Mouse (Mus musculus) layer of hippocampus, postnatal 25 days (tissue): ENCODE data around the gene Zbtb24. TPM values are rescaled to one million over a fixed set of nuclear protein-coding genes. Genes with fewer than 3 reads are reported as not detected.
"Not testable (repeated sequence)": the region's sequence is repeated elsewhere in the genome, so short reads cannot be mapped to it uniquely, and the experiment has no call there.

Source experiments
- DNase-seq, 2 experiments: peaks; one replicate each; pipeline ENCODE4 v3.0.0; 2022; ENCODE audit warnings: mixed read lengths in 2 of 2, low spot score in 1 of 2; ENCODE audit errors: extremely low spot score in 1 of 2
- total RNA-seq, 2 experiments: library from RNA; stranded (reverse); gene quantifications; 2 replicates each; pipeline ENCODE4 v1.2.3; 2021

Gene Zbtb24
- total RNA-seq: 10 to 100 TPM; 17.1 to 24.3 TPM

GRCm38 (mm10) chr10:41450137-41450670 lies at the start of gene Zbtb24:
Zbtb24 (plus strand) TSS chr10:41450383.
- peak; percentile 84 to 85 for DNase-seq

GRCm38 (mm10) chr10:41401097-41401496 lies 49.1 kb upstream of the Zbtb24 start:
- DNase-seq: no peak

GRCm38 (mm10) chr10:41403364-41403763 lies 46.8 kb upstream of the Zbtb24 start:
- no peak for DNase-seq

- DNase-seq: peak in 1 of 2 experiments; percentile 22
These were observed 46.1 kb upstream of the Zbtb24 start for GRCm38 (mm10) chr10:41403893-41404612.

- not testable (repeated sequence) for DNase-seq
These were observed 40.0 kb upstream of the Zbtb24 start for GRCm38 (mm10) chr10:41410176-41410575.

- not testable (repeated sequence) for DNase-seq
These were observed 39.4 kb upstream of the Zbtb24 start for GRCm38 (mm10) chr10:41410821-41411220.

- not testable (repeated sequence) for DNase-seq
These were observed 36.7 kb upstream of the Zbtb24 start for GRCm38 (mm10) chr10:41413471-41413870.

- not testable (repeated sequence) for DNase-seq
These were observed 34.8 kb upstream of the Zbtb24 start for GRCm38 (mm10) chr10:41415368-41415767.

- no peak for DNase-seq
These were observed 29.5 kb upstream of the Zbtb24 start for GRCm38 (mm10) chr10:41420496-41421200.

GRCm38 (mm10) chr10:41423681-41424080 lies 26.5 kb upstream of the Zbtb24 start:
- DNase-seq: no peak

- no peak for DNase-seq
These were observed 23.8 kb upstream of the Zbtb24 start for GRCm38 (mm10) chr10:41426368-41426767.

GRCm38 (mm10) chr10:41434624-41435023 lies 15.6 kb upstream of the Zbtb24 start:
- peak in 1 of 2 experiments; percentile 51 for DNase-seq

GRCm38 (mm10) chr10:41435141-41435540 lies 15.0 kb upstream of the Zbtb24 start:
- DNase-seq: no peak

- DNase-seq: no peak
These were observed 2.0 kb upstream of the Zbtb24 start for GRCm38 (mm10) chr10:41448216-41448615.

- DNase-seq: no peak
These were observed 499 bp upstream of the Zbtb24 start for GRCm38 (mm10) chr10:41449684-41450083.

- DNase-seq: no peak
These were observed 768 bp downstream of the Zbtb24 start for GRCm38 (mm10) chr10:41450780-41451522.

GRCm38 (mm10) chr10:41451656-41452055 lies 1.5 kb downstream of the Zbtb24 start:
- DNase-seq: no peak

GRCm38 (mm10) chr10:41452791-41453190 lies 2.6 kb downstream of the Zbtb24 start:
- no peak for DNase-seq

GRCm38 (mm10) chr10:41459990-41460389 lies 9.8 kb downstream of the Zbtb24 start:
- DNase-seq: no peak

- no peak for DNase-seq
These were observed 10.3 kb downstream of the Zbtb24 start for GRCm38 (mm10) chr10:41460501-41460900.
